Mouse (Mus musculus) cerebellum, adult 9-10 months (tissue): Measurements from ENCODE around the gene Zfp536.

Experiments used
- DNase-seq: peaks from one replicate; pipeline ENCODE4 v3.0.0; 2022

The Zfp536 gene

DNA sequence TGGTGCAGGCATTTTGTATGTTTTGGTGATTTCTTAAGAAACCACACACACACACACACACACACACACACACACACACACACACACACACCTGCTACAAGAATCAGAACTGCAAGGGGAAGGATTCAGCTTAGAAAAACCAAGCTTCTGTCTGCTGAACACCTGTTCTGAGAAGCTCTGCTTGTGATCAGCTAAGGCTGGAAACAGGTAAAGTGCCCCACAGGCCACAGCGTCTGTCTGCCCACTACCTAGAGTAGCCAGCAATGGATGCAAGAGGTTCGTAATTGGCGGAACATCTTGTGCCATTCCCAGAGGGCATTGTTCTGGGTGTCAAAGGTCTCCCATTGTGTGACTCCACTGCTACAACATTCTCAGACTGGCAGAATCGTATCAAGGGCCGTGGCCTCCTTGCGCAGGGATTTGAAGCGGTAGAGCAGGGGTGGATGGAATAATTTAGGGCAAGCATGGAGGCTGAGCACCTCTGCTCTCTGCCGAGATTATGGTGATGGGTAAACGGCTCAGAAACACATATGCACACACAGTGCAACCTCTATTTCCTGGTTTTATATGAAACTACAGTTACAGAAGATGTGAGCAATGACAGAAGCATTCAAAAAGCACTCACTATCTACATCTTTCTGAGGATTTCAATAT, 170.4 kb downstream of the Zfp536 start:
- no peak for DNase-seq

DNA sequence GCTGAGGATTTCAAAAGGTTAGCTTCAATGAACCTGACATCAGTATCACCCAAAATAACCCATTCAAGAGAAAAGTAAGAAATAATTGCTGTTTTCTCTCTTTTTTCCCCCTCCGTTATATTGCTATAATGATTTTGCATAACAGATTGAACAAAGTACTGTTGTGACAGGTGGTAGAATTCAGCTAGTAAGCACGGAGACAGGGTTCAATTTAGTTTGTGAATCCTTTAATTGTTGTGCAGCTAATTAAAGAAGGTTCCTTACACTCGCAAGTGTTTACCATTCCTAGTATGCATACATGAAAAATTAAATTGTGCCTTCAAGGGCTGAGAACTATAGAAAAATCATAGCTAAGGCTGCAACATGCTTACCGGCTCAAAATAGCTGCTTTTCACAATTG, 173.1 kb downstream of the Zfp536 start:
- DNase-seq: no peak

DNA sequence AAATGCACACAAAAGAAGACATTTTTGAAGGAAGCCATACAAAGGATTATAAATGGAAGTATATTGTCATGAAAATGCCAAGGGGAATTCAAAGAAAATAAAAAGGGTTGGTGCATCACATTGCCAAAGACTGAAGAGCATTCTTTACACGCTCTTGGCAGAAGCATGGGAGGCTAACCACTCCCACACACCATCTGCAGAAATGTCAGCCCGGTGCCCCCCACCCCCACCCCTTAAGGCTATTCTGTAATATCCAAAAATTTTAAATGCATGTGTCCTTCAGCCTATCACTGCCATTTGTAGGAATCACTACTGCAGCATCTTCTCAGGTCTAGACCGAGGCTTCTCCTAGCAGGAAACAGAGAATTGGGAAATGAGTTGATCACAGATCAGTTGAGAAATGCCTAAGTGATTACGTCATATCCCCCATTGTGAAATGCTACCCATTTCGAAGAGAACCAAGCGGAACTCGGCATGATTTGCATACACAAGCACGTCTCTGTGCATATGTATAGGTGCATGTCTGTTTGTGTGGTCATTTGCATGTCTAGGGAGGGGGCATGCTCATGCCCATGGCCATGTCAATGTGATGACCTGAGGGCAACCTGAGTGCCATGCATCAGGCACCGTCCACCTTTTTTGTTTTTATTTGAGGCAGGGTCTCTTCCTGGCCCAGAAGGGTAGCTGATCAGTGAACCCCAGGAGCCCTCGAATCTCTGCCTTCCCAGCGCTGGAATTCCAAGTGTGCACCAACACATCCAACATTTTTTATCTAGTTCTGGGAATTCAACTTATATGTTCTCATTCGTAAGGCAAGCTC, 179.0 kb downstream of the Zfp536 start:
- no peak for DNase-seq

DNA sequence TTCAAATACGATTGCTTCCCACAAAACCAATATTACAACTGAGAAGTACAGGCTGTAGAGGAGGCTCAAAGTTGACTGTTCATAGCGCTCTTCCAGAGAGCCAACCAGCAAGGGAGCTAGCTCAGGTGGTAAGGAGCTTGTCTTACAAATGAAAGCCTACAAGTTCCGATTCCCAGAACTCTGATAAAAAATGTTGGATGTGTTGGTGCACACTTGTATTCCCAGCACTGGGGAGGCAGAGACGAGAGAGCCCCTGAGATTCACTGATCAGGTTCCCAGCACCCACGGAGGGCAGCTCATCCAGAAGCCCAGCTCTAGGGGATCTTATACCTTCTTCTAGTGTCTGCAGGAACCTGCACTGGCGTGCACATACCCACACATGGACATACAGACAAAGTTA, 179.9 kb downstream of the Zfp536 start:
- DNase-seq: no peak

DNA sequence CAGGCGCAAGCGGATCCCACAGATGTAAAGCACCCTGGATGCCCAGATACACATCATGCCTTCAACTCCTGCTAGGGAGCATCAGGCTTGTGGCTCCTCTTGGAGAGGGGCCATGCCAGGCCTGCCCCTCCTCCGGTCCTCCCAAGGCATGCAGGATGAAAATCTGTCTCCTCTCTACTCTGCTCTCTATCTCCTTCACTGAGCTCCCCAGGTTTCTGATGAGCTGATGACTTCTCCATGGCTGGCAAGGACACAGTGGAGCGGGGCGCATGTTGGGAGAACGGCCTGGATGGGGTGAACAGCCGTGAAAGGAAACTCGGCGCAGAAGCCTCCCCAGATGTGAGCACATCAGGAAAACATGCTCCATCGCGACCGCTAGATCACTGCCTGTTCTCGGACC, 186.7 kb downstream of the Zfp536 start:
- no peak for DNase-seq

DNA sequence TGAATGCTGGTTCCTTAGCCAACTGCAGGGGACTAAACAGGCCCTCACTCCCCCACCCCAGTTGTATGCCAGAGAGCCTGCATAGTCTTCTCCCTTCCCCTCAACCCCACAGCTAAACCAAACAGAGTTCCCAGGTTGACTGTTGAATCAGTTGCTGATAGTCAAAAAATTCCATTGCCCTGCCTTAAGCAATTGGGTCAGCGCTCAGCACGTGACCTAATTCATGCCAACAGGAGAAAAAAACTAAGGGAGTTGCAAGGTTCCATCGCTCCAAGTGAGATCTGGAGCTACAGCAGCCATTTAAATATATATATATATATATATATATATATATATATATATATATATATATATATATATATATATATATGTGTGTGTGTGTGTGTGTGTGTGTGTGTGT, 192.2 kb downstream of the Zfp536 start:
- DNase-seq: no peak

DNA sequence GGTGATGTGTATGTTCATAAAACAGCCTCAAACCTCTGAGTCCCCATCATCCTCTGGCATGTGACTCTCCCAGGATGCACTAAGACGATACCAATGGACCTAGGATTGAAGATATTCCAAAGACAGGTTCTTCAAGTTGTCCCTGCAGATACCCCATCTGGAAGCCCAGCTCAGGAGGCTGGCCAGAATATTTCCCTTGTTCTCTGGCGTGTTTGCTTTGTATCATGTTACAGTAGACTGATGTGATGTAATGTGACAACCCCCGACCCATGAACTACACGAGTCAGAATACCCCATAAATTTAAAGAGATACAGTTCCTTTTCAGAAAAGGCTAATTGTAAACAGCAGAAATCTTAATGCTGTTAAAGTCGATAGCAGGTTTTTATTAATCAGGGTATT, 192.9 kb downstream of the Zfp536 start:
- no peak for DNase-seq

DNA sequence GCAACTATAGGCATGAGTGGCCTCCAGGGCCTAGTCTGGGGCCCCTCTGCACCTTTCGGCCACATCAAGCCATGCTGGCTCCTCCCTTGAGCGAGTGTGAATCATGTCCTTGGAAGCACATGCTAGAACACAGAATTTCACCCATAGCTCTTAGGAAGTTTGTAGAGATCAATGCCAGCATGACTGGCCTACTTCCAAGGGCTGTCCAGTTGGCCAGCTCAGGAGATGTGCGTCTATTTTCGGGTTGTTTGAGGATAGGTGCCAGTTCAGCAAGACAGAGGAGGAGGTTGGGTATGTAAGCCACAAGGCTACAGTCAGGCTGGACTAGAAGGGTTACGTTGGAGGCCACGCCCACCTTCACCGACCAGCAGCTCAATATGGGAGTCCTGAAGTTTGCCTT, 201.4 kb downstream of the Zfp536 start:
- DNase-seq: no peak

DNA sequence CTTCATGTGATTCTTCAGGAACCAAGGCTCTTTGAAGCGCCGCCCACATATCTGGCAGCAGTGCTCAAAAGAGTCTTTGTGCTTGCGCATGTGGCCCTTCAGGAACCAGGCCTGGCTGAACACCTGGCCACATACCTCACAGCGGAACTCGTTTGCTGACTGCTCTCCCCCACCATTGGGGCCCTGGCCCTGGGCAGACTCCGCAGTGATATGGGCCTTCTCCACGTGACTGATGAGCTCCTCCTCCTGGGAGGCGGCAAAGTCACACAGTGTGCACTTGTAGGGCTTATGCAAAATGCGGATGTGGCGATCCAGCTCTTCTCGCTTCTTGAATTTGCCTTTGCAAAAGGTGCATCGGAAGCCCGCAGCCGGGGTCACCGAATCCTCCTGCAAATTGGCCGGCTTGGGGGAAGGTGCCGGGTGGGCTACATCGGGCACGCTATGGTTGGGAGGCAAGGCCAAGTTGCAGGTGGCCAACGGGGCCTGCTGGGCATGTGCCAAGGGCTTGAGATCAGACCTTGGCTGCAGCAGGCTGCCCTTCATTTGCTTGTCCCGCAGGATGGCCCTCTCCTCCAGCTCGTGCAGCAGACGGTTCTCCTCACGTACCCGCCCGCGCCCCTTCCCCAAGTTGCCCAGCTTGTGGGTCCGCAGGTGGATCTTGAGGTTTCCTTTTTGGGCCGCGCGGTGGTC, 204.5 kb downstream of the Zfp536 start:
- no peak for DNase-seq

DNA sequence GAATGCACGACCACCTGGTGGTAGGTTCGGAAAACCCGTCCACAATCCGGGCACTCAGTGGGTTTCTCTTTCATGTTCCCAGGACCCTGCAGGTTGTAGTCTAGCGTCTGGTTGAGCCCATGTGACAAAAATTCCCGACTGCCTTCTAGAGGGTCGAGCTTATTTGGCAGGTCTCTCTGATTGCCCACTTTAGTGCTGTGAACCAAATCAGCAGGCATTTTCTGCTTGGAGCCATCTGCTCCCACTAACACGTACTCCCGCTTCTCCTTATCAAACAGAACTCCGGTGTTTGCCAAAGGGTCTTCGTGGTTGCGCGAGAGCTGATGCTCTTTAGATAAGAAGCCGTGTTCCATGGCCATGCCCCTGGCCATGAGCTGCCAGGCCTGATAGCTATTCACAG, 205.4 kb downstream of the Zfp536 start:
- DNase-seq: no peak

DNA sequence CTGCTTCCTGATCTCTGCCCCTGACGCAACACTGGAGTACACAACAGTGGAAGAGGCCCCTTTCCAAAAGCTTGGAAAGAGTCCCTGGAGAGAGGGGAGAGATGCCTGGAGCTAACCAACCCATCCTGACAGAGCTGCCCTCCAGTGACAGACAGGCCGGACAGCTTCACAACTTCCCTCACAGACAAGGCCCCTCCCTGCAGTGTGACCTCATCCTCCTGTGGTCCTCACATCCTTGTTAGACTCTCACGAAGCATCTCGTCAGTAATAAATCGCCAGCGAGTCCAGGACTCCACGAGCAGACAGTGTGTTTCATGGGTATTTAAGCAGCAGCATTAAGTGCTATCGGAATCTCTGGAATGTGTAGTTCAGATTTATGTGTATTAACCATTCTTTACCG, 207.4 kb downstream of the Zfp536 start:
- DNase-seq: no peak

DNA sequence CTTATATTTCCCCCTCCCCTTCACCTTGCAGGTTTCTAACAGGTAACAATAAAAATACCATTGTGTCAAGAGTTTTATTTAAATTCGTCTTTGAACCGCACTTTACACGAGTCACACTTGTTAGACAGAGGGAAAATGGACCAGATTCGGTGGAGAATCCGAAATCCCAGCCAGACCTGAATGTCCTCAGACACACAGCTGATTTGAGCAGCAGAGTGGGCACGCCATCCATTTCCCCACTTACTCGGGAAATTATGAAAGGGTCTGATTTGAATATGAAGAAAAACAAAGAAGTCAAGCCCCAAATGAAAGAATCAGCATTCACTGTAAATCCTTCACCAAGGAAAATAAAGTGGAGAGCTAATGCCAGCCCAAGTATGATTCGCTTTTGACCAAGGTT, 208.1 kb downstream of the Zfp536 start:
- DNase-seq: no peak

DNA sequence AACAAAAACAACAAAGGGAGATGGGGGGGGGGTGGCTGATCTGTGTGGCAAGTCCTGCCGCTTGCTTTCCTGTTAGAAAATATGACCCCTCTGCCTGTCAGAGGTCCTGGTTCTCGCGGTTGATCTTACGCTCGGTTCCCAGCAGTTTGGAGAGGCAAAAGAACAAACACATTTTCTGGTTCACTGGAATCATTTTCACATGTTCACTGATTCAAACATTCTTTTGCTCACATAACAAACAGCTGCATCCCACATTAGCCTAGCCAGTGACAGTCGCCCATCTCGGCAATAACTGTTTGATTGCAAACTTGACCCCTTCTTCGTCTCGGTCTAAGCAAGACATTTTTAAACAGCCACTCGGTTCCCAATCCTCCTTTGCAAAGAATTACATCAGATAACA, 208.8 kb downstream of the Zfp536 start:
- no peak for DNase-seq

DNA sequence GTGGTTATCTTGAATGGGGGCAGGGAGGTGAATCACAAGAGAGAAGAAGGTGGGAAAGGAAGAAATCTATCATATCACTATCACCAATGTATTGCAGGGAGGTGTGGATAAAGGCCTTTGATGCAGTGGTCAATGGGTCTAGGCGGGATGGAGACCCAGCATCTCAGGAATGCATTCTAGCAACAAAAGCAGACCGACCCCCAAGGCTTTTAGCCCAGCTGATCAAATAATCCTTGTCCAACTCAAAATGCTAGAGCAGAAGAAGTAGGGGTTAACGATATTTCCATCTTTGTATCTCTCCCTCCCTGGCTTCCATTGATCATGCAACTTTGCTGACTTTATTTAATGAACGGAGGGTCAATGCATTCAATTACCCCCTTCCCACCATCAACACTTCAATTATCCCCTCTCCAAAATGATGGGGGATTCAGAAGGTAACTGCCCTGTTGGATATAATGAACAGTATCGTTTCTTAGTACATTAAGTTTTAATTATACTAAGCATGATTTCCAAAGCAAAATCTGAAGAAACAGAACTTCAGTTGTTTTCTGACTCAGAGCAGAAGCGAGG, 209.5 kb downstream of the Zfp536 start:
- no peak for DNase-seq

DNA sequence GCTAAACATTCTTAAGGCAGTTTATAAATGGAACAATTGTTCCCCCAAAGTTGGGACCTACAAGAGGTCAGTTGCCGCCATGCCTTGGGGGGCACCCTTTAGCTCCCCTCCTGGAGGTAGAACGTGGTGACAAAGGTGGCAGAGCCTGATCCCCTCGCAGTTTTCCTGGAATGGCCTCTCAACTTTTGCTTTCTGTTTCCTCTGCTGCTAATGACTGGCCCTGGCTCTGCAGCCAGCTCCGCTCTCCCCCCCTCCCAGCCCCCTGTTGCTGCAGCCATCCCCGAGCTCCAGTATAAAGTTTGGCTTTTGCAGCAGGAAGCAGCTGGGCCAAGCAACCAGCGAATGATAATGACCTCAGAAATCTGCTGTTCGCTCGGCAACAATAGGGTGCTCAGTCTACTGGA, 210.3 kb downstream of the Zfp536 start:
- peak; percentile 50 for DNase-seq

DNA sequence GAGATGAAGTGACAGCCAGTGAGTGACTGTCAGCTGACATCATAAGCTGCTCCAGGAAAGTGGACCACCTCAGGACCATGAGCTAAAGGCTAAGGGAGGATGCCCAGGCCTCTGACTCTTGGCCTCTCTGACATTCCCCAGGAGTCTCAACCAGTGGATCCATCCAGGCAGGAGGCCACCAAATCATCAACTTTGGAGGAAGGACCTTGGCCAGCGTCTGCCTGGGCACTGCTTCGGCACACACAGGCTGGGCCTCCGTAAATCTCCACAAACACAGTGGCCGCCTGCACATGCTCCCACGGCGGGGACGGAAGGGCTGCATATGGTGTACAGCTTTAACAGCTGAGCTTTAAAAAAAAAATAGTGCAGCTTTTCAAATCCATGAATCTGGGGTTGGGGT, 210.9 kb downstream of the Zfp536 start:
- no peak for DNase-seq

DNA sequence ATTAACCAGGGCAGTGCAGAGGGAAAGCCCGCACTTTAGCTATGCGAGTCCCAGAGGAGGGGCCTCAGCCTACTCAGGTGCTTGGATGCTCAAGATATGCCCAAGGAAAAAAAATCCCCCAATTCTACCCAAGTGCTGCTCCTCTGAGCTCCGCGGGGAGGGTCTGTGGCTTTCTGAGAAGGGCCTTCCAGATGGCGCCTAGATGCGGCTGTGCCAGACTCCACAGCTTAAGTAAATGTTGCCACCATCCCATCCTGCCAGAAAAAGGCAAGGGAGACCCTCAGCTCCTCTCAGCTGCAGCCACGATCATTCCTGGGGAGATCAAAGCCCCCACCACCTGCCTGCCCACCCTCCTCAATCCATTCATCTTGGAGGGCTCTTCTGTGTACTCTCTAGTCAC, 212.9 kb downstream of the Zfp536 start:
- DNase-seq: no peak

DNA sequence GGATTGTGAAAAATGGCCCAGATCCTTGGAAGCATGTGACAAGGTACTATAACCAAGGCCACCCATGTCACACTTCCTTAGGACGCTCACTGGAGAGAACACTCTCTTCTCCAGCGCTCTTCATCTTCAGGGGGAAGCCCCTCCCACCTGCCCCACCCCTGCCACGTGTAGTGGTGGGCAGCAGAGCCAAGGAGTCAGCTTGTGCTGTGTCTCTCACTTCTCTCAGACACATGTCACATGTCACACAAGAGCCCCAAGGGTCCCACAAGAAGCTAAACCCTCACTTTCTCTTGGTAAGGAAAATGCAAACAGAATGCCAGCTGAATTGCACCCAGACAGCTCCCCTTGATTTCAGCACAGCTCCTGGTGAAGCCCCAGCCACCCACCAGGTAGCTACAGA, 213.6 kb downstream of the Zfp536 start:
- no peak for DNase-seq

DNA sequence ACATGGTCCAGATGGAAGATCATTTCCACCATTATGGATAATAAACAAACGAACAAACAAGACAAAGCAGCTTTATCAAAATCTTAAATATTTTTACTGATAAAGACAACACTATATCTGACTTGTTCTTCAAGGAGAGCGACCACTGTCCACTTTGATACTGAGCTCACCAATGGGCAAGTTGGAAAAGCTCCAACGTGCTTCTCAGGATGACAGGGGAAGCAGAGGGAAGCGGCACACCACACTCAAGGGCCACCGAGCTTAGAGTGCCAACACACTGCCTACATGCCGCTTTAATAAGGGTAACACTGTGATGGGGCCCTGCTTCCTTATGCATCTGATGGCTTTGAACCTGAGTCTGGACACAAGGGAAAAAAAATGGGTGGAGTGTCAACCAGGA, 214.1 kb downstream of the Zfp536 start:
- no peak for DNase-seq

DNA sequence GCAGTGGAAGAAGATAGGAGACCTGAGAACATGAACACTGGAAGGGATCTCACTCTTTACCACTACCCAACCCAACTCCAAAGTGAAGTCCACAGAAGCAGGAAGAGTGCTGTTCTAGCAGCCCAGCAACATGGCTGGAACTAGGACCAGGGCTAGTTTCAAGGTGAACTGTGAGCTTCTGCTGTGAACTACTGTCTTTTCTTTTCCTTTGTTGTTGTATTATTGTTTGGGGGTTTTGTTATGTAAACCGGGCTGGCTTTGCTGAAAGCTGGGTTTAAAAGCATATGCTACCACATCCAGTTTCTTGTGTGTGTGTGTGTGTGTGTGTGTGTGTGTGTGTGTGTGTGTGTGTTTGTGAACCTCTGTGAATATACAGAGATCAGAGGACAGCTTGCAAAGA, 216.6 kb downstream of the Zfp536 start:
- no peak for DNase-seq

DNA sequence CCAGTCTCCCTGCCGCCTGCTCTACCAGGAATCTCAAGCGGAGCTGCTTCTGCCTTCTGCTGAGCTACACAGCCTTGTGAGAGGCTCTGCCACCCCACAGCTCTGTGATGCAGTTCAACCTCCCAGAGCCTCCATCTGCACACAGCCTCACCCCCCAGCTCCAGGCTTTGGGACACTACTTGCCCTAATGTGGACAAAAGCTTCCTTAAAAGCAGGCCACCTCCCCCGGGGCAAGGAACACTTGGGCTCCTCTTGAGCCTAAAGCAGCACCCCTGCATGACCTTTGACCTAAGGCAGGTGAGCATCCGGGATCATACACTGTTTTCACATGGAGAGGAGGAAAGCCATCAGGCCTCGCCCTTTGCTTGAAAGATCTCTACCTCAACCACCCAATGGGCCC, 219.0 kb downstream of the Zfp536 start:
- no peak for DNase-seq

DNA sequence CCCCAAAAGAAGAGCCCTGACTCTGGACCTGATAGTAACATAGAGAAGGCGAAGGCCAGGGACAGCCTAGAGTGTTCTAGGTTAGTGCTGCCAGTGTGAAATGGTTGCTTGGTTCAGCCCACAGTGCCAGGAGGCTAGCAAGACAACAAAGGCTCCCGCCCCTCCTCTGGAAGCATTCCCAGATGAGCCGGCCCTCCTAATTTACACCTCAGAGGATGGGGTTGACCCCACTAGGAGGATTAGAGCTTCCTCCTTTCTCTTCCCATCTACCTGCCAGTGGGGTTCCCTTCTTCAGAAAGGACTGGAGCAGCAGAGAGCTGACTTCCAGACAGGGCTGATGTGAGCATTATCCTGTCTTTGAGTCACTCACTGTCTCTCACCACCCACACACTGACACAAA, 219.8 kb downstream of the Zfp536 start:
- DNase-seq: no peak

DNA sequence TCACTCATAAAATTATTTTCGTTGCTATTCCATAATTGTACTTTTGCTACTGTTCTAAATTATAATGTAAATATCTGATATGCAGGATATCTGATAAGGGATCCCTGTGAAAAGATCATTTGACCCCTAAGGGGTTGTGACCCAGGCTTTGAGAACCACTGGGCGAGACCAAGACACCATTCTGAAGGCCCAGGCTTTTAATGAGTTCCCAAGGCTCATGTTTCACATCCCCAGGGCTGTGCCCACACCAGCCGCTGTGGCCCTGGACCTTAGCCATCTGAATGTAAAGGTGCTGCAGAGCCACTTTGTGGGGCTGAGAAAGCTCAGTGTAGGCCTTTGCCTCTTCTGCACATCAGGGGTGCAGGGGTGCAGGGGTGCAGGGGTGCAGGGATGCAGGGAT, 221.1 kb downstream of the Zfp536 start:
- no peak for DNase-seq

DNA sequence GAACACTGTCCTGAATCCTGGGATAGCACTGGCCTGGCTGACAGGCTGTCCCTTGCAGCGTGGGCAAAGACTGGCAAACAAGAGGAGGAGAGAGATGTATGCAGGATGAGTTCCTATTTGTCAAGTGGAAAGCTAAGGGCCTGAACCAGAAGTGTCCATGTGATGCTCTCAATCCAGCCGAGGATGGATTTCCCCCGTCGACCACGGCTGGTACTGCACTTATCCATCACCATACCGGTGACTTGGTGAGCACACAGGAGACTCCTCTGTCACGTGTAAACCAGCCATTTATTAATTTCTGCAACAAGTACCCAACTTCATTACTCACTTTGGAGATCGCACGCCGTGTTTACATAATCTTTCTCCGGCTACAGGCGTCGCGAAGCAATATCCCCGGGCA, 224.6 kb downstream of the Zfp536 start:
- no peak for DNase-seq
